Mouse (Mus musculus) layer of hippocampus, adult 2 months (tissue): ENCODE measurements around the gene Sgtb. TPM values are rescaled to one million over a fixed set of nuclear protein-coding genes. Genes with fewer than 3 reads are reported as not detected.

Experiments used
- DNase-seq, 2 experiments: peaks; one replicate each; pipeline ENCODE4 v3.0.0; 2022; ENCODE audit warnings: low spot score in 2 of 2
- H3K27ac ChIP-seq: fragments of 200-600 bp; 2 replicates; pipeline ENCODE4 v1.8.1; 2022
- H3K4me3 ChIP-seq: fragments of 200-600 bp; 2 replicates; pipeline ENCODE4 v1.8.1; 2022; ENCODE audit warnings: mild to moderate bottlenecking
- CTCF ChIP-seq: fragments of 200-600 bp; conservative IDR thresholded peaks from 2 replicates; pipeline ENCODE4 v1.8.1; 2022; ENCODE audit warnings: antibody characterized with exemption, mild to moderate bottlenecking, moderate library complexity
- total RNA-seq, 2 experiments: library from RNA; stranded (reverse); gene quantifications; 2 replicates each; pipeline ENCODE4 v1.2.3; 2021

Sgtb gene
- total RNA-seq, 2 experiments from 2014 or later, result 72.5 to 81.0 TPM

DNA sequence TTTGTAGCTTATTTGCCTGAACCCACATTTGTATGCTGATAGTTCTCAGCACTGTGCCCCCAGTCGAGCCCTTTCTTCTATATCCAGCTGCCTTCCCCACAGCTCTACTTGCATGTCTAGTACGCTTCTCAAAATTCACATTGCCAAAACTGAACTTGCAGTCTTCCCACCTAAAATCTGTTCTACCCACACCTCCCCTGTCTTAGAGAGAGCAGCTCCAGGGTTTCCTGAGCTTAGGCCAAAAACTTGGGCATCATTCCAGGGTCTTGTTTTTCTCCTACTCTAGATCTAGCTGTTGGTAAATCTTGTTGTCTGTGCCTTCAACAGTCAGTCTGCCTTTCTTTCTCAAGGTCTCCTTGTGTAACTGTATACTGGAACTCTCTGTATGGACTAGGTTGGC is 5.3 kb downstream of the Sgtb start:
- H3K27ac ChIP-seq, result no peak overlapping the region
- TF ChIP-seq CTCF, result no peak
- peak; percentile 24 to 60 for DNase-seq

GRCm38 (mm10) chr13:104122078-104122840 is 12.7 kb downstream of the Sgtb start:
- no peak for TF ChIP-seq CTCF
- Histone ChIP-seq H3K4me3 (no peak overlapping the region), H3K27ac (no peak overlapping the region)
- DNase-seq, result no peak

More for the DNA sequence above, 5.3 kb downstream of the Sgtb start:
- H3K4me3 ChIP-seq, result no peak overlapping the region

- TF ChIP-seq CTCF, result no peak
- Histone ChIP-seq H3K4me3 (no peak overlapping the region), H3K27ac (no peak overlapping the region)
- no peak for DNase-seq
These were observed 14.3 kb downstream of the Sgtb start for GRCm38 (mm10) chr13:104123662-104124381.

DNA sequence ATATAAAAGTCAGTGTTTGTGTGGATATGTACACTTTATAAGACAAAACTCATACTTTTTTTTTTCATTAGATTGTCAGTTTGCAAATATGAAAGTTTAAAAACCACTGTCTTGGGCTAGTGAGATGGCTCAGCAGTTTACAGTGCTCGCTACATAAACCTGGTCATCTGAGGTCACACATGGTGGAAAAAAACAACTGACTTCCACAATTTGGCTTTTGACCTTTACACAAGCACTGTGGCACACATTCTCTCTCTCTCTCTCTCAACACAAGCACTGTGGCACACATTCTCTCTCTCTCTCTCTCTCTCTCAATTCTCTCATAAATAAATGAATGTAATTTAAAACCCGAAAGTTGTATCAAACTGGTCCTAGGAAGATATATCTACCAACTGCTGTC is 23.0 kb downstream of the Sgtb start:
- no peak for TF ChIP-seq CTCF
- DNase-seq, result no peak
- Histone ChIP-seq H3K27ac (no peak overlapping the region), H3K4me3 (no peak overlapping the region)

GRCm38 (mm10) chr13:104134510-104135085 is 25.1 kb downstream of the Sgtb start:
- TF ChIP-seq CTCF, result no peak
- no peak overlapping the region for H3K4me3 ChIP-seq
- DNase-seq, result no peak
- H3K27ac ChIP-seq, result no peak overlapping the region

DNA sequence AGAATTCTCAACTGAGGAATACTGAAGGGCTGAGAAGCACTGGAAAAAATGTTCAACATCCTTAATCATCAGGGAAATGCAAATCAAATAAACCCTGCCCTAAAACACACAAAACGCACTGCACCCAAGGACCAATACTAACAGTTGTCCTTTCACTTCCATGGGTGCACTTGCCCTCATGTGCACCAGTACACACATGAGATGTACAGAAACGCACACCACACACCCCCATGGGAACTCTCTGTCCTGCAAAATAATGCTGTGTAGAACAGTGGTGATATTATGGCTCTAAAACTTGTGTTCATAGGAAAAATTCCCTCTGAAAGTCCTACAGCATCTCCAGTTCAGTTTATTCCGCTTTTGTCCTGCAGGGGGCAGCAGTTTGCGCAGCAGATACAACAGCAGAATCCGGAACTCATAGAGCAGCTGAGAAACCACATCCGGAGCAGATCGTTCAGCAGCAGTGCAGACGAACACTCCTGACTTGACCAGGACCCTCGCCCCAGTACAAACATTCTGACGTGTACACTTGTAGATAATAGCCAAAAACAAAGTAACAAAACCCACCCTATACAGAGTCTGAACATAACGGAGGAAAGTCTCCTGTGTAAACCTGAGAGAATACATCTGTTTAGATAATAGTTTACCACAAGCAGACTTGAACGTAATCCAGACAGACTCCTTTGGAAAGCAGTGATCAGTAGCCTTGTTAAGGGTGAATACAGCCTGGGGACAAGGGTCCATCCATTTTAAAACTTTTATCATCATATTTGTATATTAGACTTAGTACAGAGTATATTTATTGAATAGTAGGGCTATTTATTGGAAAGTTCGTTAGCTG is 30.0 kb downstream of the Sgtb start:
- Histone ChIP-seq H3K4me3 (peak overlapping the region; percentile 26), H3K27ac (peak overlapping the region; percentile 53; the same call in 1 of the 2 replicates)
- peak; percentile 70 to 88 for DNase-seq
- TF ChIP-seq CTCF, result peak; percentile 96

- Histone ChIP-seq H3K27ac (no peak overlapping the region), H3K4me3 (no peak overlapping the region)
- DNase-seq, result no peak
- no peak for TF ChIP-seq CTCF
These were observed 35.3 kb downstream of the Sgtb start for GRCm38 (mm10) chr13:104144871-104145270.

GRCm38 (mm10) chr13:104145646-104146045 is 36.1 kb downstream of the Sgtb start:
- Histone ChIP-seq H3K27ac (no peak overlapping the region), H3K4me3 (no peak overlapping the region)
- DNase-seq, result no peak
- no peak for TF ChIP-seq CTCF

GRCm38 (mm10) chr13:104154180-104154579 is 44.6 kb downstream of the Sgtb start:
- Histone ChIP-seq H3K27ac (no peak overlapping the region), H3K4me3 (no peak overlapping the region)
- no peak for DNase-seq
- TF ChIP-seq CTCF, result no peak

GRCm38 (mm10) chr13:104155106-104155505 is 45.6 kb downstream of the Sgtb start:
- TF ChIP-seq CTCF, result no peak
- H3K4me3 ChIP-seq, result no peak overlapping the region
- no peak for DNase-seq
- no peak overlapping the region for H3K27ac ChIP-seq

DNA sequence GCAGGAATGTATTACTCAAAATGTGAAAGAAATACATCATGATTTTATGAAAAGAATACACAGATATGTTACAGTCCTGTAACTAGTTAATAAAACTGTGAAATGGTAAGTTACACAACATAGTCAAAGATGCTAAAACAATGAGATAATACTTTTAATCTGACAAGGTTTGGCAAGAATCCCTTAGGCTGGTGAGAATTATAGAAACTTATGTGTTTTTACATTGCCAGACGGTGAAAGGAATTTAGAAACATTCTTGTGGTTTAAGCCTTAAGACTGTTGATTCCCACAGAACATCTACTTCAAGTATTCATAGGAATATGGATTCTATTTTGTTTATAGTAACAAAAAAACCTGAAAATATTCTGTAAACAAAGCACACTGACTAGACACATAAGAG is 46.1 kb downstream of the Sgtb start:
- Histone ChIP-seq H3K4me3 (no peak overlapping the region), H3K27ac (no peak overlapping the region)
- no peak for TF ChIP-seq CTCF
- DNase-seq, result no peak

GRCm38 (mm10) chr13:104171711-104172110 is 62.2 kb downstream of the Sgtb start:
- no peak for DNase-seq
- no peak for TF ChIP-seq CTCF
- H3K4me3 ChIP-seq, result no peak overlapping the region
- H3K27ac ChIP-seq, result no peak overlapping the region

- DNase-seq, result no peak
- TF ChIP-seq CTCF, result no peak
- no peak overlapping the region for H3K4me3 ChIP-seq
- no peak overlapping the region for H3K27ac ChIP-seq
These were observed 63.0 kb downstream of the Sgtb start for GRCm38 (mm10) chr13:104172498-104172897.
